Mouse (Mus musculus) brain, embryonic 14.5 days (tissue): ENCODE data around the gene Pecam1.

Source experiments
- CTCF ChIP-seq: fragments of 200-500 bp; IDR thresholded peaks from 2 replicates; pipeline ENCODE4 v1.5.1; 2012; ENCODE audit warnings: inconsistent platforms, mild to moderate bottlenecking, moderate library complexity, borderline replicate concordance; ENCODE audit not compliant: insufficient read depth, insufficient read length; ENCODE audit errors: extremely low read depth
- POLR2A ChIP-seq: fragments of 200-500 bp; IDR thresholded peaks from 2 replicates; pipeline ENCODE4 v1.6.1; 2012; ENCODE audit warnings: mild to moderate bottlenecking, inconsistent platforms, borderline replicate concordance; ENCODE audit not compliant: poor library complexity, insufficient read depth, insufficient read length, severe bottlenecking; ENCODE audit errors: extremely low read depth

- TF ChIP-seq CTCF: no peak
- no peak for TF ChIP-seq POLR2A
Observed at GRCm38 (mm10) chr11:106675201-106675726, 75.2 kb downstream of the Pecam1 start.
